Mouse (Mus musculus) right cerebral cortex, adult 18-20 months (tissue): ENCODE data around the gene Cyb561.

Source experiments
- DNase-seq: peaks from one replicate; pipeline ENCODE4 v3.0.0; 2022; ENCODE audit warnings: mixed read lengths

Gene Cyb561

DNA sequence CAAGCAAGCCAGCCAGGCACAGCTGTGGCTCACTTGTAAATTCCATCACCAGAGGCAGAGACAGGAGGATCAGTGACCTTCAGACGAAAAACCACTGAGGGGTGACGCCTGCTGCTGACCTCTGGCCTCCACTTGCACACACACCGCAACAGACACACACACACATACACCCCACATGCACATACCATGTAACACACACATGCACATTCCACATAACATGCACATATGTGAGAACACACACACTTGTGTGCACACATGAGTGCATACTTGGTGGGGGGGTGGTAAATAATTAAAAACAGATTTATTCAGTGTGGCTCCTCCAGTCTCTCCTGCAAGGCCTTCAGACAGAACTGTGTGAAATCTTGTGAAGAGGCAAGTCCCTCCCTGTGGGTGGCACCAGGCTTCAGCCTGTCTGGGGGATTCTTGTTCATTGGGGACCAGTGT is 1.5 kb downstream of the Cyb561 start:
- DNase-seq = no peak

DNA sequence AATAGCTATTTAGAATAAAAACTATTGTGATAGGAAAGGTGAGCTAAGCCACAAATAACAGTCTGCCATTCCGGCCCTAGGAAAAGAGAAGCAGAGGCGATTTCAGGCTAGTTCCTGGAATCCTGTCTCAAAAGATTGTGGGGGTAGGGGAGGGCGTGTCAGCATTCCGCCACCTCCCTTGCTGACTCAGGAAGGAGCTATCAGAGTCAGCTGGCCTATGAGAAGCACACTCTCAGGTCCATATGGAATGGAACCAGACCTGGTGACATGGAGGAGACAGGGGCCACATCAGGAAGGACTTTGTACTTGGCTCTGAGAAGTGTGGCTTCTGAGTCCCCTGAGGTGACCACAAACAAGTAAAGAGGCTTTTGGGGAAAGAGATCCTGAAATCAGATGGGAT is 2.6 kb downstream of the Cyb561 start:
- DNase-seq = no peak

DNA sequence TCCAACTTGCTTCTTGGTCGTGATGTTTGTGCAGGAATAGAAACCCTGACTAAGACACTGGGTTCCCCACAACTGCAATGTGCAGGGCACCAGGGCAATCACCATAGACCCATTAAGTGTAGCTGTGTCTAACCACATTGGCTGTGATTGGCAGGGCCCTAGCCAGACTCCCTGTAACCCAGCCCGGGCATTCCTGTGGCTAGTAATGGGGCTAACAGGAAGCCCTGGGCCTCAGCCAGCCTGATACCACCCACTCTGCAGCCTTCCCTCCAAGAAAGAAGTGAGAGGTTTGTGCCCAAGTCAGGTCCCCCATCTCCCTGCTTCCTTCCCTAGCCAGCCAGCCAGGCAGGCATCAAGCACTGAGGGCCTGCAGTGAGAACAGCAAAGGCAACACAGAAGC is 4.9 kb downstream of the Cyb561 start:
- no peak for DNase-seq

DNA sequence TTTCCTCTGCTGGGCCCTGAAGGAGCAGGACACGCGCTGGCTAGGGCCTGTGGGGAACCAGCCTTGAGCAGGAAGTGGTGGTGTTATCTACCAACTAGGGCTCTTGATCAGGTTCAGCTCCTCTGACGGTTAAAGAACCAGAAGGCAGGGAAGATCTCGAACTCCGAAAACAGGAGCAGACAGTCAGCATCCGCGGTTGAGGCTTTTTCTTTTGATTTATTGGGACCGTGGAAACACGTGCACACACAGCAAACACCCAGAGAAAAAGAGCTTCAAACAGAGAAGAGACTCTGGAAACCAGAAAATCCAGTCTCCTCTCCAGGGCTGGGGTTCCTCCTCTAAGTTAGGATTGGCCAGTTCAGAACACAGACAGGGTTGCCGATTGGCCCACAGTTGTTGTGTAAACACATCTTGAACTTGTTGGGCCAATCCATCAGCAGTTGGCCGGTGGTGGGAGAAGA is 6.4 kb downstream of the Cyb561 start:
- DNase-seq = no peak

DNA sequence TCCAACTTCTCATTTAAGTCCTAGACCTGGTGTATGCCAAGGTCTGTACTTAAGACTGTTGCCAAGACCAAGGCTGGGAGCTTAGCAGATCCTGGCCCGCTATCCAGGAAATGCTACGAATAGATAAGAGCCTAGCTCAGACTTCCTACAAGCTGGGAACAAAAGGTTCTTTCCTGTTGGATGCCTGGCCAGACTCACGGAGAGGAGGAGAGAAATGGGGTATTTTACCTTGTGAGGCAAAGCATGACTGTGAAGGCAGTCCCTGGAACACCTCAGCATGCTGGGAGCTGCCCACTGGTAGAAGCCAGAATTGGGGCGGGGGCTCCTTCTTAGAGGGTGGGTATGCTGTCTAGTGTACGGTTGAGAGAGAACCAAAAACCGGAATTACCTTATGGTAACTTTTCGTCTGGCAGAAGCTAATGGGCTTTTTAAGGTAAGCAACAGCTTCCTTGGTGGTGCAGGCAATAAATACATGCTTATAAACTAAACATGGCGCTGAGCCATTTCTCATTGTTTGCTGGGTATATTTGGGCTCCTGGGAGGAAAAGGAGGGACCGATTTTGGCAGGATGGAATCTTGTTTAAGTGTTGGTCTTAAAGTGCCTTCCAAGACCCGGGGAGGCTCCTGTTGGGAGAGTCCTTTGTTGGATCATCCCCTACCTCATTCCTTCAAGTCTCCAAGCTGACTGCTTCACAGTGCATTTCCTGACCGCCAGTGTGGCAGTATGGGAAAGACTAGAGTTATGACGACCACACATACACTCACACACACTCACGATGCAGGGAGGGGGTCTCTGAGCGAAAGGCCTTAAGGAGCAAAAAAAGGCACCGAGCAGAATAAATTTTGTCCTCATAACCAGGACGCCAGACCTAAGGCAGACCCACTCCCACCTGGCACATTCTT is 8.1 kb downstream of the Cyb561 start:
- no peak for DNase-seq

DNA sequence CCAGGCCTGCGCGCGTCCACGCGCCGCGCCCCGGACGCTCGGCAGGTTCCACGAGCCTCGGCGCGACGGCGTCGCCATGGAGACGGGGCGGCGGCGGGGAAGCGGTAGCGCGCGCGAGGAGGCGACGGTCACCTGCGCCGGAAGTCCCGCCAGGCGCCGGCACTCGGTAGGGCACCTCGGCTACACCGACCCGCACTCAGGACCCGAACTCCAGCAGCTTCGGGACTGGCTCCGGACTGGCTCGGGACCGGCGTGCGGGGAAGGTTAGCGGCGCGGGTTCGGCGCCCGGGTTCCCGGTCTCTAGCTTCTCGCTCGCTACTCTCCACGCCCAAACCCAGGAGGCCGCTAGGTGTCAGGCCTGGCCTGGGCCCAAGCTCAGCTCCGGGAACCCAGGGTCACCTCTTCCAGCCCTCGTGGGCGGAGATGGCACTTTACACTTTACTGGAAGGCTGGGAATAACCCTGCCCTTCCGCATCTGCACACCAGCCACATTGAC is 9.0 kb downstream of the Cyb561 start:
- peak; percentile 85 for DNase-seq

DNA sequence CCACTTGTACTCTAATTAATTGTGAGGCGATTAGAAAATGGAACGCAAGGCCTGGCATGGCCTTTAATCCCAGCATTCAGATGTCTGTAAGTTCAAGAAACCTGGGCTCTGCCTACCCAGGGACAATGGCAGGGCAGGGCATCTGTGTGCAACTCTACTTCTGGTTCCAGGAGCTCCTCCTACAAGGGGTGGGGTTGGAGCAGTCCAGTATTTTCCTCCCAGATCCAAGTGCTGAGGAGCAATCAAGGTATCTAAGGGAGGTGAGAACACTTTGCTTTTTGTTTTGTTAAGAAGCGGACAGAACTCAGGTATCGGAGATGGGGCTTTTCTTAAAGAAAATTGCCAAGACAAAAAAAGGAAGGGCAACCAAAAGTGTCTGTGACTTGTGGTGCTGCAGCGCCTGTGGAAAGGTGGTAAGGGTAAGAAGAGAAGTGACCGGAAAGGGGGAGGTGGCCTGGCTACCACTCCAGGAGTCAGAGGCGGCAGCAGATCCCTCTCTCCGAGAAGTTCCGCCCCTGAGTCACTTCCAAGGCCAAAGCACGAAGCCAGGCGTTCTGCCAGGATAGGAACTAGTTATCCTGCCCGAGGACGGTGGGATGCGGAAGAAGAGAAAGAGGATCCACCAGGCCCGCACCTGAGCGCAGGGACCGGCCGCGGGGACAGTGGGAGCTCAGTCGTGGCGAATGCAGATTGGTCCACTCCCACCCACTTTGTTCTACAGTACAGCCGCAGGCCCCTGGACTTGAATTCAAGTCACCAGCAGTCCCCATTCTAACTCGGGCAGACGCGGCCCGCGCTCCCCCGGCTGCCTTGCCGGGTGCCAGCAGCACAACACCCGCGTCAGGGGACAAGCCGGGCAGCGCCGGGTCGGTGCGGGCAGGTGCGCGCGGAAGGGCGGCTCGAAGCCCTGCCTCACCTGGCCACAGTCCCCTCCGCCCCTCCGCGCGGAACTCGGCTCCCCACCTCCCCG is 9.7 kb downstream of the Cyb561 start:
- DNase-seq = peak; percentile 40

DNA sequence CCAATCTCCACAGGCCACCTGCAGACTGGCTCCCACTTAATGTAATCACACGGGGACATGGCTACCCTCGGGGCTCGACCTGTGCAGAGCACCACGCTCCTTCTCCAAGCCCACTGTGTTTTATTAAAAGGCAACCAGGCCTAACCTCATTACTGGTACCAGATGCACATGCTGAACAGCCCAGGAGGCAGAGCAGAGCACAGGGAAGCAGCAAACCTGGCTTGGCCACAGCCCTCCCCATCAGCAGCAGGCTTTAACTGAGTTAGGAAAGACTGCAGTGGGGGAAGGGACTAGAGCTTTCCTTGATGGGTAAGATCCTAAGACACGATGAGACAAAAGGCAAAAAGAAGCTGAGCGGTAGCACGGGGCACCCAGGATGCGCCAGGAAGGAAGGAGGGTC is 11.2 kb downstream of the Cyb561 start:
- no peak for DNase-seq

DNA sequence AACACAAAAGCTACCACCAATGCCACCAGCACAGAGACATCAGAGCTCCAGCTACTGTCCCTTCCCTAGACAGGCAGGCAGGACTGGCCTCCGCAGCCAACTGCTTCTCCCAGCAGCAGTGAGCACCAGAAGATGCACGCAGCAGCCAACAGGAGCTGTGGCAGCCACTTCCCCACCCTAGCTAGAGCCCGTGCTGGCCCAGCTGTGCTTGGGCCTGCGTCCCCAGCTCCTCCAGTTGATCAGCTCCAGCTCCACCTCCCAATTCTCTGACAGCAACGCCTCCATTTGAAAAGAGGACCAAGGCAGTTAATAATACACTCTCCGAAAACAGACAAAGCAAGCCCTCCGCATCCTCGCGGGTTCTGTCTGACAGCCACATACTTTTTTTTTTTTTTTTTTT is 14.4 kb downstream of the Cyb561 start:
- DNase-seq = peak; percentile 41

DNA sequence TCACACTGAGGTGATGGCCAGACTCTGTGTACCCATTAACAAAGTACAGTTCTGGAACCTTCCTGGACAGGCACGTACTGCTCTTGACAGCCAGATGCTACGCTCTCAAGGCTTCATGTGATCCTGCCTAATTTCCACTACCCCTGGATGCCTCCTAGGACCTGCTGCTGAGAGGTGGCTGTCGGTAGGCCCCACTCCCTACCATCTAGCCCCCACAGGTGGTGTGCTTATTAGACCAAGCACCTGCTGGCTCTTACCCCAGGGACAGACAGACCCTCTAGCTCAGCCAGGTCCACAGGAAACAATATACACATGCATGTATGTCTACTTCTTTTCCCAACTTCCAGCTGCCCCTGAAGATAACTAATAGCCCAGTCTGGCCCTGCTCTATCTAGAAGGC is 16.2 kb downstream of the Cyb561 start:
- no peak for DNase-seq

DNA sequence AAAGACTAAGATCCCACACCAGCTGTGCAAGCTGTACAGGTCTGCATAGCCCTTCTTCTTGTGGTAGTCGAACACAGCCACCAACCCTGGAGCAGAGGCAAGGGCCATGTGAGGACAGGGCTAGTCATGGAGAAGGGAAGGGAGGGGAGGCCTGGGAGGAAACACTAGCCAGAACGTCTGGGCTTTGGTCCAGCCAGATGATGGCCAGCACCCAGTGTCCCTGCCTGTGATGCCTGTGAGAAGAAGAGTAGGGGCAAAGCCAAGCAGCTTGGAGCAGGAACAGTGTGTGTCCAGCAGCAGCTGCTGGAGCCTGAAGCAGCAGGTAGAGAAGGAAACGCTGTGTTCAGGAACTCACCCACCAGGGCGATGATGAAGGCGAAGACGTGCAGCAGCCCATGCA is 16.9 kb downstream of the Cyb561 start:
- DNase-seq = peak; percentile 53

DNA sequence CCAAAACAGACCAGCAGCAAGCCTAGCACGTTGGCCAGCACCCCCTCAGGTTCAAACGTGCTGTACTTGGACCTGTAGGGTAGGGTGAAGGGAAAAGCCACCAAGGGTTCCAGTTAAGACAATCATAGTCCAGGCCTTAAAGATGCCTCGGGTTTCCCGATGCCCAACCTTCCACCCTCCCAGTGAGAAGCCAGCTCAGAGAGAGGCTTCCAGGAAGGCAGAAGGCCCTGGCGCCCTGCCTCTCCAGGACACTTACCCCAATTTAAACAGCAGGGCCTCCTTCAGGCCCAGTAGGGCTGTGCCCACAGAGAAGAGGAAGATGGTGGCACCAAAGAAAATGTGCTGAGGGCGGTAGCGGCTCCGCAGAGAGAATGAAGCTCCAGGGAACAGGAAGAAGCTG is 17.6 kb downstream of the Cyb561 start:
- no peak for DNase-seq

DNA sequence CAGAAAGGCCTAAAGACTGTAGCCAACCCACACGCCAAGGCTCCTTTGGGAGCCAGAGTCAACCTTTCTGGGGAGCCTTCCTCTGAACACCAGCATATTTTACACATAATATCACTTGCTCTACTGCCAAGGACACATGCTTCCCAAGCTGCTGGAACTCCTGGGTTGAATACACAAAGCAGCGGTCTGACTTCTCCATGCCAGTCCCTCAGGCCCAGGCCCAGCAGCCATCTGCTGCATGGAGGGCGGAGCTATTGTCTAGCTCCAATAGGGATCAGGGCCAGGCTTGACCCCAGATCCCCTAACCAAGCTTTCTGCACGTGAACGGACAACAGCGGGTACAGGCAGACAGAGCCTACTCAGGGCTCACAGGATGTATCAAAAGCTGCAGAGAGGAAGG is 18.3 kb downstream of the Cyb561 start:
- no peak for DNase-seq

DNA sequence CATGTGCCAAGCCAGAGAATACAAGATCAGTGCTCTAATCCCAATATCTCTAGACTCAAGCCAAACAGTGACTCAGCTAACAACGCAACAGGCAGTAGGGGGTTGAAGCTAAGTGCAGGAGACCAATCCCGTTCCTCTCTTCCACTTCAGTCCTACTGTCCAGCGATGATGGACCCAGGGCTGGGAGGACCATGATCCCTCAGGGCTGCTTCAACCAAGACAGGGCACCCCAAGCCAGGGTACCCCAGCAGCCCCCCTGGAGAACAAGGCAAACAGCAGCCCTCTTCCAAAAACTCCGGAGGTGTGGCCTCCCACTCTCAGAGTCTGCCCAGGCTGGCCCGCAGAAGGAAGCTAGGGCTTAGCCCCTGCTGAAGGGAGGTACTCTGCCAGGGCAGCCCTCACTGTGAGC is 18.8 kb downstream of the Cyb561 start:
- DNase-seq = no peak

DNA sequence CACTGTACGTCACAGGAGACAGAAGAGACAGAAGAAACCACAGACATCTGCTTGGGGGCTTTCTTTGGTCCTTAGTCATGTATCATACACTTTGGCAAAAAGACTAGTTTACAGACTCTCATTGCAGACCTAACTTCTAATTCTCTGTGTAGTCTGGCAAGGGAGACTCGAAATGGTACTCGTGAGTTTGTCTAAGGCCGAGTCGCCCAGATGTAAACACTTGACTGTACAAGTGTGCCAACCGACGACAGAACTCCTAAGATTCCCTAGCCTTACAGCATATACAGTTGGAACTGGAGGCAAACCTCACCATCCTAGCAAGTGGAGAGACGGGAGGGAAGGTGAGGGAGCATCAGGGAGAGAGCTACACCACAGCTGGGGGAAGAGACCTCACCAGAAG is 19.4 kb downstream of the Cyb561 start:
- no peak for DNase-seq

DNA sequence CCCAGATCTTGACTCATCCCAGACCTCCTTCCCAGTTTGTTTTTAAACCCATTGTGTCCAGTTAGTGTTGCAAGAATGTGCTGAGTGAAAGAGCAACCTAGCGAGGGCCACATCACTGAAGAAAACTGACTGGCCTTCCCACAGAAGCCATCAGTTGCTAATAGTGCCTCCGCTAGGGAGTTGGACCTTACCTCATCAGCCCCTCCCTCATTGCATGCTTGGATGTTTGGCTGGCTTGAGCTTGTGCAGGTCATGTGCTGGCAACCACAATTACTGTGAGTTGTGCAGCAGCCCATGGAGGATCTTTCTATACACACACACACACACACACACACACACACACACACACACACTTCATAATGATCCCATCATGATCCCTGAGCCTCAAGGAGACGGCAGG is 21.8 kb downstream of the Cyb561 start:
- no peak for DNase-seq

DNA sequence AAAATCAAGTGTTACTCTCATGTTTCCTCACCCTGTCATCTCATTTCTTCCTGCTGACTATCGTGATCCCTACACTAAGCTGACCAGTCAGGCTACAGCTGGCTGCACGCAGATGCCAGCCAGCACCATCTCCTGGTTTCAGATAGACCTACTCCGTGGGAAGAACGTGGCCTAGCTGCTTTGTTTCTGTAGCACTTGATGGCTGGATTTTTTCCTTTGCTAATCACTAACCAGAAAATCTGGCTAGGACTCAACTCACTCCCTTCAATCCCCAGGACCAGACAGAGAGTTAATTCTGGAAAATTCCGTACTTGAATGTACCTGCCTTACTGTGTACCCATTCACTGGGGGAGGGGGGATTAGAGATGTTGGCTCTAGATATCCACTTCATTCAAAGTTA is 25.0 kb downstream of the Cyb561 start:
- no peak for DNase-seq

DNA sequence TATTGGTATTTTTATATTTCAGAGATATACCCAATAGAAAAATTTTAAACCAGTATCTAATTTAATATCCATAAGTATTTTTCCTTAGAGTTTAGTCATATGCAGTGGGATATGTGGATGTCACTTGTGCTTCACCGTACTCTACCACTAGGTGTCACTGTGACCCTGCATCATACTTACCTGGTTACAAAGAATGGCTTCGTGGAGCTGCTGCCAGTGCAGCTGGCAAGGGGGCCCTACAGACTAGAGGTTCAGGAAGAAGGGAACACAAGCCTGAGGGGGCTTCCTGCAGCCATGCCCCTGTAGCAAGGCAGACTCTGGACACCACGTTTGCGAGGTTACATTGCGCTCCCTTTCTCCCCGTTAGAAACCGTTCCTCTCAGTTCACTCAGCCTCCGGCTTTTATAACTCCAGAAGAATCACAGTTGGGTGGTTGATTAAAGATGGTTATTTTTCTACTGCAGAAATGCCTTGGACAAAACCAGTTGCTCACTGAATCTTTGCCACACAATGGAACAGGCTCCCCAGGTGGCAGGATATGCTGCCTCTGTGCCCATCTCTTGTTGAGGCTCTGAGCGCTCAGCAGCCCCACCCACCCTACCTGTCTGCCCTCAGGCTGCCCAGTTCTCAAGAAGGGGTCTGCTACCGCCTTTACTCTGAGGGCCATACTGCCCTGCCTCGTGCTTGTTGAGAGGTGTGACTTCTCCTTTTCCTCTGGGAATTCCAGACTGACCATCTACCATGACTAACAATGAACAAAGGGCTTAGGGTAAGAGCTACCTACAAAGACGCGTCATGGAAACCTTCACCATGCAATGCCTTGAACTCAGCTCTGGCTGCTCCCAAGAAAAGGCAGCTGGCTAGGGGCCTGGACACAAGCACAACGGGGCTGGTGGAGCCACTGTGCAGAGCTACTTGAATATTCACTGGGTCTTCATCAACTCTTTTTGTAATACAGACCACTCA is 25.8 kb downstream of the Cyb561 start:
- DNase-seq = peak; percentile 75

DNA sequence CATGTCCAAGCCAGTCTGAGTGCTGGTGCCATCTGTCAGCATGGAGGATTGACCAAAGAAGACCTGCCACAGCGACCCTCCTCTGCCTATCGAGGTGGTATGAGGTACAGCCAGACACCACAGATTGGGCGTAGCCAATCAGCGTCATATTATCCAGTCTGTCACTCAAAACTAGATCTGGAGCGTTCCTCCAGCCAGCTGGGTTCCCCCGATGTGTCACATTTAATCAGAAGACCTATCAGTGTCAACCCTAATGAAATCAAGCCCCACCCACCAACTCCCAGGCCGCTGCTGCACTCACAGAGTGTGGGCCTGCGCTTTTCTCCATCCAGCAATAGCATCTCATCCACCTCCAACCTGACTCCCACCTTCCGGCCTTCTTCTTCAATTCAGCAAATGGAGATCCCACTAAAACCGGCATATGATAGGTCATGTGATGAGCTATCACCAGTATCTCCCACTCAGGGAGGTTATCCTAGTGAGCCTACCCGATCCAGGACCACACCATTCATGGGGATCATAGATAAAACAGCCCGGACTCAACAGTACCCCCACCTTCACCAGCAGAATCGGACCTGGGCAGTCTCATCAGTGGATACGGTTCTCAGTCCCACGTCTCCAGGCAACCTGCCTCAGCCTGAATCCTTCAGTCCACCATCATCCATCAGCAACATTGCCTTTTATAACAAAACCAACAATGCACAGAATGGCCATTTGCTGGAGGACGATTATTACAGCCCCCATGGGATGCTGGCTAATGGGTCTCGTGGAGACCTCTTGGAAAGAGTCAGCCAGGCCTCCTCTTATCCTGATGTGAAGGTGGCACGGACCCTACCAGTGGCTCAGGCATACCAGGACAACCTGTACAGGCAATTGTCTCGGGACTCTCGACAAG is 30.1 kb downstream of the Cyb561 start:
- DNase-seq = peak; percentile 58

DNA sequence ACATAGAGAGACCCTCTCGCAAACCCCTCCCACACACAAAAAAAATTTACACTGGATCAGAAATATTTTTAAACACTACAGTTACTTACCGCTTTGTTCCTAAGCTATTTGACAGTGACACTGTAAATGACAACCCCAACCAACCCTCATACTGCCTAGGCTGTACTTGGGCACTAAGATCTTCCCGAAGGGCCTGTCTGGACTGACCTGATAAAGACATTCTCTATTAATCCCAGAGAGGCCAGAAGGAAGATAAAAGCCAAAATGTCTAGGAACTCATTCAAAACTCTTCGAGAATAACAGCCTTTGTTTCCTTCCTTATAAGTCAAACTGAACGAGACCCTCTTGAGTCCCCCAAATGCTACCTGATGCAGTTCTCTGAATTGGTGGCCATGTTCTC is 31.9 kb downstream of the Cyb561 start:
- DNase-seq = no peak

DNA sequence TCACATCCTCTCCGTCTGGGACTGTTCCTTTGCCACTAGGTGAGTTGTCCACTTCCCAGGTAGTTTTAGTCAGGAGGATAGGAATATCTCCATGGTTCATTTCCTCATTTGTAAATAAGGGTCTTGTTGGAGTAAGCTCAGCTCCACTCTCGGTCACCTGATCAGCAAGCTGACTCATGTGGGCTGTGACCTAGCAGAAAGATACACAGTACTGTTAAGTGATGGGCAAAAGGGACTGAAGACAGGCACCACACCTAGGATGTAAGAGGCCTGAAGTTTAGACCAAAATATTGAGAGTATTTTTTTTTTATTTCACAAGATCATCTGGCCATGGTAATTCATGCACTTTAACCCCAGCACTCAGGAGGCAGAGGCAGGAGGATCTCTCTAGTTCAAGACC is 32.3 kb downstream of the Cyb561 start:
- DNase-seq = no peak
